Mouse (Mus musculus): ENCODE measurements around the gene Oxa1l. TPM values are rescaled to one million over a fixed set of nuclear protein-coding genes. Genes with fewer than 3 reads are reported as not detected.
"Not testable (repeated sequence)": the region's sequence is repeated elsewhere in the genome, so short reads cannot be mapped to it uniquely, and the experiment has no call there.

The Oxa1l gene
- total RNA-seq (2021): 100 to 1,000 TPM; 103 to 111 TPM

- intact Hi-C loops (cut with DNase I): loop anchor here (5.0 kb wide), 2 partner anchors 103 to 133 kb away; no protein-coding TSS in a partner anchor
These were observed at the start of gene Oxa1l for GRCm38 (mm10) chr14:54360577-54361340. TSS of gene Oxa1l (plus strand) at chr14:54360834.

GRCm38 (mm10) chr14:54311763-54312162 lies 48.9 kb upstream of the Oxa1l start:
- DNase-seq (ENCODE audit: low spot score): no peak
- intact Hi-C loops (cut with DNase I): no loop called here

More at GRCm38 (mm10) chr14:54360577-54361340, at the start of gene Oxa1l:
- peak; percentile 86 for DNase-seq (ENCODE audit: low spot score)

GRCm38 (mm10) chr14:54321556-54322376 lies 38.9 kb upstream of the Oxa1l start:
- DNase-seq (ENCODE audit: low spot score): no peak
- intact Hi-C loops (cut with DNase I): no loop called here

- no peak for DNase-seq (ENCODE audit: low spot score)
- intact Hi-C loops (cut with DNase I): no loop called here
These were observed 36.1 kb upstream of the Oxa1l start for GRCm38 (mm10) chr14:54324486-54324885.

GRCm38 (mm10) chr14:54328548-54328947 lies 32.1 kb upstream of the Oxa1l start:
- intact Hi-C loops (cut with DNase I): loop anchor here (5.0 kb wide), 1 partner anchor 91 kb away; no protein-coding TSS in a partner anchor
- DNase-seq (ENCODE audit: low spot score): no peak

- intact Hi-C loops (cut with DNase I): loop anchor here (5.0 kb wide), 1 partner anchor 92 kb away; no protein-coding TSS in a partner anchor
These were observed 31.4 kb upstream of the Oxa1l start for GRCm38 (mm10) chr14:54329201-54329600.

GRCm38 (mm10) chr14:54331178-54331577 lies 29.5 kb upstream of the Oxa1l start:
- intact Hi-C loops (cut with DNase I): no loop called here

More at GRCm38 (mm10) chr14:54329201-54329600, 31.4 kb upstream of the Oxa1l start:
- DNase-seq (ENCODE audit: low spot score): no peak

GRCm38 (mm10) chr14:54332176-54333074 lies 28.2 kb upstream of the Oxa1l start:
- DNase-seq (ENCODE audit: low spot score): no peak
- intact Hi-C loops (cut with DNase I): no loop called here

More at GRCm38 (mm10) chr14:54331178-54331577, 29.5 kb upstream of the Oxa1l start:
- DNase-seq (ENCODE audit: low spot score): no peak

GRCm38 (mm10) chr14:54333452-54334189 lies 27.0 kb upstream of the Oxa1l start:
- no peak for DNase-seq (ENCODE audit: low spot score)
- intact Hi-C loops (cut with DNase I): no loop called here

- no peak for DNase-seq (ENCODE audit: low spot score)
- intact Hi-C loops (cut with DNase I): no loop called here
These were observed 19.8 kb upstream of the Oxa1l start for GRCm38 (mm10) chr14:54340836-54341235.

GRCm38 (mm10) chr14:54341807-54342206 lies 18.8 kb upstream of the Oxa1l start:
- DNase-seq (ENCODE audit: low spot score); intact Hi-C loops (cut with DNase I): not testable (repeated sequence)

GRCm38 (mm10) chr14:54350773-54351541 lies 9.7 kb upstream of the Oxa1l start:
- intact Hi-C loops (cut with DNase I); DNase-seq (ENCODE audit: low spot score): not testable (repeated sequence)

GRCm38 (mm10) chr14:54352314-54352713 lies 8.3 kb upstream of the Oxa1l start:
- intact Hi-C loops (cut with DNase I): no loop called here

GRCm38 (mm10) chr14:54354406-54354805 lies 6.2 kb upstream of the Oxa1l start:
- intact Hi-C loops (cut with DNase I): no loop called here
- DNase-seq (ENCODE audit: low spot score): no peak

More at GRCm38 (mm10) chr14:54352314-54352713, 8.3 kb upstream of the Oxa1l start:
- no peak for DNase-seq (ENCODE audit: low spot score)

GRCm38 (mm10) chr14:54363156-54363555 lies 2.5 kb downstream of the Oxa1l start:
- no peak for DNase-seq (ENCODE audit: low spot score)
- intact Hi-C loops (cut with DNase I): loop anchor here (5.0 kb wide), 2 partner anchors 106 to 136 kb away; no protein-coding TSS in a partner anchor

GRCm38 (mm10) chr14:54365026-54365645 lies 4.5 kb downstream of the Oxa1l start:
- intact Hi-C loops (cut with DNase I): no loop called here
- no peak for DNase-seq (ENCODE audit: low spot score)

- intact Hi-C loops (cut with DNase I): no loop called here
- peak; percentile 6 for DNase-seq (ENCODE audit: low spot score)
These were observed 5.9 kb downstream of the Oxa1l start for GRCm38 (mm10) chr14:54366581-54366980.

All from heart, postnatal 25 days (tissue).